Mouse (Mus musculus): ENCODE results near the gene B230104I21Rik.

B230104I21Rik gene

DNA sequence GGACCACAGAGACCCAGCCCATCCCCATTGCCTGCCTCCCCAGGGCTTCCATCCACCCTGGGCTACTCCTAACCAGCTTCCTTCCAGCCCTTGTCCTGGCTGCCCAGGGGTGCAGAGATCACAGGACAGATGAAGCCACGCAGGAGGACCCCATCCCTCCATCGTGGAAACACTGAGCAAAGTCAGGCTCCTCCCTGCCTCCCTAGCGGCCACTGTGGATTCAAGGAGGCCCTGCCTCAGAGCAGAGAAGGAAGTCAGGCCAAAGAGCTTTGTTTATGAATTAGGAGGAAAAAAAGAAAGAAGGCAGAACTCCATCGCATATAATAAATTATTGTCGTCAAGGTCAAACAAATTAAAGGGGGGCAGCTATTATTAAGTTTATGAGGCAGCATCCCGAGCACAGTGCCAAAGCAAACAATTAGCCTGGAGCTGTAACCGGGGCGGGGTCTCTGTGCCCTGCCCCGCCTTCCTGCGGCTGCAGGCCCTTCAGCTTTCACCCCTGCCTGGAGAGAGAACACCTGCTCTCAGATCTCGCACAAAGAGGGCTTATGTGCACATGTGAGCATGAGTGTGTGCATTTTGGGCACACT lies 12.4 kb downstream of the B230104I21Rik start:
- DNase-seq (ENCODE audit: extremely low spot score) = no peak

DNA sequence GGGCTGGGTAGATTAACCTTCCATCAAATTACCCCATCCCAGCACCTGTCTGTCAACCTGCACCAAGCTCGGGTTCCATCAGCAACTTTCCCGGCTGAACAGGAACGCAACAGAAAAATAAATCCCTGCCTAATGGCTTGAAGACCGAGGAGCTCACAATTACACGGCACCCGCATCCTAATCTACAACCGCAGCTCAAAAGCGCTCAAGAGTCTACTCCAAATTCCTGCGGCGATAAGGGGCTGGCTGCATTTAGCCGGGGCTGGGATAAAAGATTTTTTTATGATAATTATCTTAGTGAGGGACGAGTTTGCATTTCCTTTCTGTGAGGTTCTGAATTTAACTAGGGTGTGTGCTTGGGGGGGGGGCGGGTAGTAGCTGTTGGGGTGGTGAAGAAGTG lies 16.3 kb downstream of the B230104I21Rik start:
- DNase-seq (ENCODE audit: extremely low spot score) = no peak

DNA sequence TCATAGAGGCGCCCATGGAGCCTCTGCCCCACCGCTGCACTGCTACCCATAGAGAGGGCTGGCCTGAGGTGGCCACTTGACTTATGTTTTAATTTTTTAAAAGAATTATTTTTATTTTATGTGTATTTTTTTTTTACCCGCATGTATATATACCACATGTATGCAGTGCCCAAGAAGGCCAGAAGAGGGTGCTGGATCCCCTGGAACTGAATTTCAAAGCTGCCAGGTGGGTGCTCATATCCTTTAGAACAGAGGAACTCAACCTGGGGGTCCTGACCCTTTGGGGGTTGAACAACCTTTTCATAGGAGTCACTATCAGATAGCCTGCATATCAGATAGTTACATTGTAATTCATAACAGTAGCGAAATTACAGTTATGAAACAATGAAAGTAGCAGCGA lies 19.5 kb downstream of the B230104I21Rik start:
- no peak for DNase-seq (ENCODE audit: extremely low spot score)

DNA sequence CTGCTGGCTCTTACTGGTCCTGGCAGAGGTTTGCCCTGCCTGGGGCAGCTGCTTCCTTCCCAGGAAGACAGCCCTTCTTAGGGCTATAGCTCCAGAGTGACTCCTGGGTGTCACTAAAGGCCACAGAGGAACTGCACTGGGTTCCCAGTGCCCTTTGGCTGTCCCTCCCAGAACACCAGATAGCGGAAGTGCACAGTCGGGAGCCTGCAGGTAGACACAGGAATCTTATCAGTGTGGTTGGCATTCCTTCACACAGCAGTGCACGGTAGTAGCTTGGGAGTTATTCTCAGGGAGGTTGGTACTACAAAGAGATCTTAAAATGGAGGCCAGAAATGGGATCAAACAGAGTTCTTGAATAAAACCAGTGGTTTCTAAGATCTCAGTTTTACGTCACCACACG lies 22.4 kb downstream of the B230104I21Rik start:
- no peak for DNase-seq (ENCODE audit: extremely low spot score)

DNA sequence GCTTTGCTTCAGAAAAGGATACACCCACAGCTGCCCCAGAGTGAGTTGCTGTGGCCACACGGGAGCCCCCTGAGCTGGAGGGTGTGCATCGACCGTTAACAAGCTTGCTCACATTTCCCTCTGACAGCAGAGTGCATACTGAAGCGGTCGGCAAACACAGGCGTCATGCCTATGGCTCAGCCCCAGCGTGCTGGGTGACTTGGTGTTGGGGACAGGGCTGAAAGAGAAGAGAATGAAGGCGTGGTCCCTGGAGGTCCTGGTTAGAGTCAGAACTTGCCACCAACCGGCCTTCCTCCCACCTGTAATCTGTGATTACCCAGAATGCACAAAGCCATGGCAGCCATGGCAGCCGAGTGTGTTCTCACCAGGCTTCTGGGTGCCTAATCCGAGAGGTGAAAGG lies 22.9 kb downstream of the B230104I21Rik start:
- no peak for DNase-seq (ENCODE audit: extremely low spot score)

DNA sequence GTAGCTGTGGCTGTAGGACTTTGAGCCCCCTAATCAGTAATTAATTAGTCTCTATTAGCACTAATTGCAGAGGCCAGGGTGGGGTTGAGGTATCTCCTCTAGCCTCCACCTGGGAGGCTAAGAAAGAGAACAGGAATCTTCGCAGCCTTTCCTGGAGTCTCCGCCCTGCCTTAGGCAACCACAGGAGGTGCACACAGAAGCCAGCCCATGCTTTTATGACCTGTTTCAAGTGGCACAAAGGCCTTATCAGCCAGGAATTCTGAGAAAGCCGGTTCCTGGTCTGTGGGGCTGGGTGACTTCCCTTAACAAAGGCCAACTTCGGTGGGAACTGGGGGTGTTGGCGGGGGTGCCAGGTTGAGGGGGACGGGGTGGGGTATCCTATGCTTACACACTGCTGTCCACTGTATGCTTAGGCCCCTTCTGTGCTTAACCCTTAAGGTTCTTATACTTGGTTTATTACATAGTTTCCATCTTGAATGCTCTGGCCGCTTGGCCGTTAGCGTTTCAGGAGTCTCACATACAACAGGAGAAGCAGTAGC lies 23.9 kb downstream of the B230104I21Rik start:
- no peak for DNase-seq (ENCODE audit: extremely low spot score)

DNA sequence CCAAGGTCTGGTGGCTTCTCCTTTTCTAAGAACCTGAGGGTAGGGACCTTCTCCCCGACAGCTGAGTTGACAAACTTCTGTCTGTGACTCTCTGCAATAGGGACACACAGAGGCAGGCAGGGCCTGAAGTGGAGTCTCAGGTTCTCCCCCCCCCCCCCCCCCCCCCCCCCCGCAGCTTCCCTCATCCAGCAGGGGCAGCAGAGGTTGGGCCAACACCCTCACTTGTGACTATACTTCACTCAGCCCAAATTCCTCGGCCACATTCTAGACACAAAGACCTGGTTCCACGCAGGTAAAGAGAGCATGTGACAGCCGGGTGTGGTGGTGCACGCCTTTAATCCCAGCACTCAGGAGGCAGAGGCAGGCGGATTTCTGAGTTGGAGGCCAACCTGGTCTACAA lies 24.5 kb downstream of the B230104I21Rik start:
- no peak for DNase-seq (ENCODE audit: extremely low spot score)

DNA sequence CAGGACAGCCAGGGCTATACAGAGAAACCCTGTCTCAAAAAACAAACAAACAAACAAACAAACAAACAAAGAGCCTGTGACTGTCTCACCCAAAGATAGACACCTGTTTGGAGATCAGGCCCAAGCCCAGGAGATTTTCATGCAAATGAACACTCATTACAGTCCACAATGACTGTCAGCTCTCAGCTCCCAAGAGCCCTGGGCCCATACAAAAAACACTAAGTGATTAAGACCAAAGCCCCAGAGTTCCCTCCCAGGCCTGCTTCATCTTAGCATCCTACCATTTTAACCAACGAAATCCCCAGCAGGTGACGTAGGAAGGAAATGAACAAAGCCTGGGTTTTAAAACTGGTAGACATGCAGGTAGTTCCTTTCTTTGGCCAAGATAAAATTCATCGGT lies 24.9 kb downstream of the B230104I21Rik start:
- no peak for DNase-seq (ENCODE audit: extremely low spot score)

DNA sequence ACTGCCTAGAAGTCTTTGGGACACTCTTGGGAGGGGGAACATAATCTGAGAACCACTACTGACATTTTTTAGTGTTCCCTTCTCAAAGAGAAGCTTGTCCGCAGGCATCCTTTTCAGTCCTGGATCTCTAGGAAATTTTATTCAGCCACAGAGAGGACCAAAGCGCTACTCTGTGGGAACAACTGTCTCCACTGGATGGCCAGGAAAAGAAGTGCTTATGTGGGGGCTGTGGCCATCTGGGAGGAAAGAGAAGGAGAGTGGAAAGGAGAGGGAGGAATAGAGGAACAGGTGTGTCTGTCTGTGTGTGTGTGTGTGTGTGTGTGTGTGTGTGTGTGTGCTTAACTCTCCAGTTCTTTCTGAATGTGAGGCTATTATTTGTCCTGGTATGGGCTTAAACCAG lies 28.8 kb downstream of the B230104I21Rik start:
- DNase-seq (ENCODE audit: extremely low spot score) = no peak

DNA sequence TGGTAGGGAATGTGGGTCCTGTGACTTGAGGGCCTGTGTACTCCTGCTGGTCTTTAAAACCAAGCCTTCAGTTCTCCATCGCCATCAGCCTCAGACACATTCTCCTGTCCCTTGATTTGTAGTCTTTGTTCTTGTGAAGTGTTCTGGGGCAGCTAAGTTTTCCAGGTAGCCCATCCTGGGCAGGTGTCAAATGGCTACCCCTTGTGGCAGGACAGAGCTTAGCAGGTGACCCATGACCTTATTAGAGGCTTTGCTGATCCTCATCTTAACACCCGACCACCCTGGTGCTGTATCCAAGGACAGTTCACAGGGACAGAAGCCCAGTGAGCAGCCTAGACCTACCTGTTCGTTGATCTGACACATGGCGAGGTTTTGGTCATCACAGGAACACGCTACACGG lies 30.9 kb downstream of the B230104I21Rik start:
- no peak for DNase-seq (ENCODE audit: extremely low spot score)

DNA sequence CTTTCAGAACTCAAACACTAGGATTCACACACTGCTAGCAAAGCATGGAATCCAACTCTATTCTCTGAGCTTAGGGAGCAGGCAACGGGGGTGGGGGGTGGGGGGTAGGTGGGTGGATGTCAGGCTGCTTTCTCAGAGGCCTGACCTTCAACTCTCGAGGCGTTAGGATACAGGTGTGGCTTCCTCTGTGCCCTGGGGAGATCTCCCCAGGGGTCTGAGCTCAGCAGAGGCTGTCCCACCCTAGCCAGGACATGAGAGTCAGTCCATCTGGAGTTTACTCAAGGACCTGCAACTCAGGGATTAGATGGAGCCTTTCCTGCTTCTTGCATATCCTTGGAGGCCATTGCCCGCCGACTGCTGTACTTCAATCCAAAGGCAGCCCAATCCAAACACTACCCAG lies 33.2 kb downstream of the B230104I21Rik start:
- no peak for DNase-seq (ENCODE audit: extremely low spot score)

DNA sequence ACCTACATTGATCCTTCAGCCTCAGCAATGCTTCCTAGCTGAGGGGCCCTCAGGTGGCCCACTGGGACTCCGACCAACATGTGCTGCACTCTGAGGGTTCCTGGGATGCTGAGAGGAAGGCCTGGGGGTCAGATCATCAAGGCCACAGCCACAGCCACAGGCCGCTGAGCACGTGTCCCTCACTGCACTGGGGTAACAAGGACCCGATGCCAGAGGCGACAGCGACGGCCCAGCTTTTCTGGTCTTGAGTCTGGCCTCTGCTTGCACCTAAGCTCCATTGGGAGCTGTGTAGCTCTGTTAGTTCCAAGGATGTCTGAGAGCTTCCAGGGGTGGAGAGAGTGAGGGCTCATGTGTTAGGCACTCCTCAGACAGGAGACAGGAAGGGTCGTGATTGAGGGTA lies 34.9 kb downstream of the B230104I21Rik start:
- no peak for DNase-seq (ENCODE audit: extremely low spot score)

DNA sequence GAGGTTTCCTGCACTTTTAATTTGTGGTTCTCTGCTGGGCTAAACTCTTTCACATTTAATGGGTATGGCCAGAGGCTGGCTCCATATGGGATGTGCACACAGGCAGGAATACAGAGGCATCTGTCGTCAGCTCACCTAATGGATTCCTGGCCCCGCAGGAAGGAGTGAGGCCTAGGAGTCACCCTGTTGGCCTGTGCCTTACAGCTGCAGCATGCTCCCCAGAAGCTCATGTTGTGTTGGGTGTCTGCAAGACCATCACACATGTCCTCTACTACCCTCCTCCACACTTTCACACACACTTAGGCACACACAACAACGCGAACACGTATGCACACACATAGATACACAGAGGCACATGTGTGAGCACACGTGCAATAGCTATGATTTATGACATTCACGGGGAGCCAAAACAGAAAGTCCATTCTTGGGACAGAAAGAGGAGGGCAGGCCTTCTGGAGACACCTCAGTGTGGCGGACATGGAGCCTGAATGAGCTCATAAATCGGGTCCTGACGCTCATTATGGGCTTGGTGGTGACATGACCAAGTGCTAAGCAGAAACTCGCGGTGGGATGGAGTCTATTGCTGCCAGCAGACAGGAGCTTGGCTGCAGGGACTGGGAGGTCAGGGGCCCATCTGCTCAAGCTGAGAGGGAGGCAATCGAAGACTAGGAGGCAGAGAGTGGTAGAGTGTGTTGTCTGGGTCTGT lies 35.8 kb downstream of the B230104I21Rik start:
- no peak for DNase-seq (ENCODE audit: extremely low spot score)

DNA sequence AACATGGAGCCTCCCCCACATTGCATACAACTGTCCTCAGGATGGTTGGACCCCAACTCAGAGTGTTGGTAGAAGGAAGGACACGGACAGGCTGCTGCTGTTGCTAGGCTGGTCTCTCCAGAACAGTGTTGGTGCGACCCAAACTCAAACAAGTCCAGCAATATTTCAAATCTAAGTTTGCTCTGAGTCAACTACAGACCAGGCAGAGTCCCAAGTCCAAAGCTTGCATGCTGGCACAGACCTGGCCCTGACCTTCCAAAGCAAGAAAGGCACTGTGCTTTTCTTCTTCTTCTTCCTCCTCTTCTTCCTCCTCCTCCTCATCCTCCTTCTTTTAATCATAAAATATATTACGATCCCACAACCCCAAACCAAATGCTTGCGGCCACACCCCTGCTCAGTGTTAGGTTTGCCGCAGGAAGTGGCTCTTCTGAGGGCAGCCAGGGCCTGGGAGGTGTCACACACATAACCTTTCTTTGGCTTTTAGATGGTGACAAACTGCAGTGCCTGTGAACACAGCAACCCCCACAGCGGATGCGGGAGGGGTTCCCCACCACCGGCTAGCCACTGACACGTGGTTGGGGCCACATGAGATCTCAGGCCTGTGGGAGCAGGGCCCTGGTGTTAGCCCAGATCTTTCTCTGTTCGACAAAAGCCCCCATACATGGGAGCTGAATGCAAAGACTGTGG lies 40.2 kb downstream of the B230104I21Rik start:
- no peak for DNase-seq (ENCODE audit: extremely low spot score)

DNA sequence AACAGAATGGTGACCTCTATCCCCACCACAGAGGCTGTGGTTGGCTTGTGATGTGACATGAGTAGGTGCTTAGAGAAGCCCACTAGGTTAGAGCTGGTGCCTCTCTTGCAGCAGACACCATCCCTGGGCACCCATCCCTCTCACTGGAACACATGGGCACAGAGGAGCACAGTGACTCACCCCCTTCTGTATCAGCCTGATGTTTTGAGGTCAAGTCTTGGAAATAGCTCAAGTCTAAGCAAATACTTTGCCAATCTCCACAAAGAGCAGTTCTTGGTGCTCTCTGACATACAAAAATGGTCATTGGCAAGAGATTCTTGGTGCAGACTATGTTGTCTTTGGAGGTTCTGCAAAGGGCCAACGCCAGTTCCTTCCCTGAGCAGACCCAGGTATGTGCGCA lies 42.9 kb downstream of the B230104I21Rik start:
- DNase-seq (ENCODE audit: extremely low spot score) = no peak

DNA sequence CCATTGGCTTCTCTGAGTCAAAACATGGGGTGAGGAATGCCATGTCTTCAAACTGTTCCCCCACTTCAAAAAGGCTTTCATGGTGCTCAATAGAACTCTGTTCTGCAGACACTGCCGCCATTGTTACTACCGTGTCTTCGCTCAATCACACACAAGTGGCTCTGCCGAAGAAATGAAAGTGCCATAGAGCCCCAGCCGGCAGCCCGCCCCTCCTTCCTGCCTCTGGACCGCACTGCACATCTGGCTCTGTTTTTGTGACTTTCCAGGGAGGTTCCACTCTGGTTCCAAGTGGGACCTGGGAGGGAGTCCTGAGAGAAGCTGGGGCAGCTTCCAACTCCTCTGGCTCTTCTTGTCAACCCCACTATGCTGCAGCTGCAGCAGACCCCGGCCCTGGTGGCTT lies 49.3 kb downstream of the B230104I21Rik start:
- DNase-seq (ENCODE audit: extremely low spot score) = no peak

DNA sequence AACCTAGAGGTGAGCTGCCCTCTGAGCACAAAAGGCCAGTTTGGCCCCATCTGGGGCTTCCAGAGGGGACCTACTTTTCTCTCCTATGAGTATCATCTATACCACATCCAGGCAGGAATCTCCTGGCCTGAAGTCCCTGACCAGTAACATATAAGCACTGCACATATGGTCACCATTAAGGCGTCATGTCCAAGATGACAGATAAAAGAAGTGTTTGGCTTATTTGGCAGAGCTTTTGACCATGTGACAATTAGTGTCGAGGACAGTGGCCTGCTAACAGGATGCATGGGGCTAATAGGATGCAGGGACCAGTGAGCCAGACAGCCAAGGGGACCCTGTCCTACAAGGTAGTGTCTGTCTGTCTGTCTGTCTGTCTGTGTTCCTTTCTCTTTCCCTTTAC lies 50.0 kb downstream of the B230104I21Rik start:
- no peak for DNase-seq (ENCODE audit: extremely low spot score)

DNA sequence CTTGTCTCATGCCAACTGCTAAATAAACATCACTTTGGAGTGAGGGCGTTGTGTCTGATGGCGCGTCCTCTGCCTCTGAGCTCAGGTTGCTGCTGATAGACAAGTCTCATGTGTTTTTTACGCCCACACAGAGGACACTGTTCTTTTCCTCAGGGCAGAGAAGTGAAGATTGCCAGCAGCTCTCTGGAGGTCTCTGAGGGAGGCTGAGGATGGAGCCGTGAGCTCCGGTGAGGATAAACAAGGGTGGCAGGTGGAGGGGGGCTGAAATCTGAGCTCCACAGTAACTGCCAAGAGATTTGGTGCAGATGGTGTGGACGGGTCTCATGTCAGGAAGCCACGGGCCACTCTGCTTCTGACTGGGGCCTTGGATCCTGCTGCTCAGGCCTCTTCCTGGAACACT lies 50.9 kb downstream of the B230104I21Rik start:
- no peak for DNase-seq (ENCODE audit: extremely low spot score)

DNA sequence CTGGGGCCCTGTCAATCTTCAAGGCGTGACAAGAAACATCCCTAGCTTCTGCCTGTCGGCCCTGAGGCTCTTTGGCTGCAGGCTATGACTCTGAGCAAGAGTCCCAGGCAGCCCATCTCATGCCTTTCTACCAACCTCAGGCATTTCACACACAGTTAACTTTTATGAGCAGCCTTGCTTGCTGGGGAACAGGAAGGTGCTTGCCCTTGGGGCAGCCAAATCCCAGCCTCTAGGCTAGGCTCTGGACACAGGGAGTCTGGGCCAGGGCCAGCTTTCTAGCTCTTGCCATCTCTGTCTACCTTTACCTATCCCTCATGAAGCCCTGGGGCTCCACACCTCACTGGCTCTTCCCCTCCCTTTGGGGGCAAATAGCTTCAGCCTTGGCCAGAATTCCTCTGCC lies 53.7 kb downstream of the B230104I21Rik start:
- DNase-seq (ENCODE audit: extremely low spot score) = no peak

DNA sequence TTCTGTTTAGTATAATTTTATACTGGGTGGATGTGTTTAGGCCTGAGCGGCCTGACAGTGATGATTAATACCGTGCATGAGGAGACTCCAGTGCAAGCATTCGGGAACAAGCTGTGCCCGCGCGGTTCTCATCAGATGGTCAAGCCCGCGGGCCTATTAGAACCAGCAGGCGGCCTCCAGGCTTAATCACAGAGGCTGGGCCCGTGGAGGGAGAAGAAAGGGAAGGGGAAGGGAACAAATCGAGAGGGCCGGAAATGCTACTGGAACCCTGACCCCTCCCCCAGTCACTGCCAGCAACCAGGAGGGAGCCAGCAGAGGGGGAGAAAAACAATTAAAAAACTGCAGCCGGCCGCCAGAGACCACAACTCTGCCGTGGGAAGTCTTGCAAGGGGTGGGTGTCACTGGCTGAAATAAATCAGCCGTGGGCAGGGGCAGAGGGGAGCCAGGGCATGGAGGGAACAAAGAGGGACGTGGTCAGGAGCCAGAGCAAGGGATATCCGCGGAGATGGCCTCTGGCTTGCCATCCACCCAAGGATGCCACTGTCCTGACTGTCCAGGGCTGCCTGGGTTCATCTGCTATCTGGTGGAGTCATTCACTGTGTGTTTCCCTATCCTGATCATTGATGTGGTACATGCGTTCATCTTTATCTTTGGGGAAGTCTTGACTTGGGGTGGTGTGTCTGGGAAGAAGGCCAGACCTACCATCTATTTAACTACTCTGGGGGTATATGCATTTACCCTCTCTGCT lies 54.6 kb downstream of the B230104I21Rik start:
- DNase-seq (ENCODE audit: extremely low spot score) = peak; percentile 76

DNA sequence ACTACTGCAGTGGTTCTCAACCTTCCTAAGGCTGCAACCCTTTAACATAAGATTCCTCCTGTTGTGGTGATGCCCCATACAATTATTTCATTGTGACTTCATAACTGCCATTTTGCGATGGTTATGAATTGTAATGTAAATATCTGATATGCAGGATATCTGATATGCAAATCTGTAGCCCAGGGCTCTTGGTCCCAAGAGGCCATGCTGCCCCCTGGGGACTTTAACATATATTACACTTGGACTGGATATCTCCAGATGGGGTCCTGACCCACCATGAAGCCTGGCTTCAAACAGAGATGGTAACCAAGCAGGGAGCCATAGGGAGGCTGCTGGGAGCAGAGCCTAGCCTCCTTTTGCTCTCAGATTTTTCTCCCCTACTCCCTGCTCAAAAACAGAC lies 56.7 kb downstream of the B230104I21Rik start:
- DNase-seq (ENCODE audit: extremely low spot score) = no peak

Measured in embryo, embryonic 9.5 days (tissue).